Mouse (Mus musculus): ENCODE measurements around the gene Glis3. TPM values are rescaled to one million over a fixed set of nuclear protein-coding genes. Genes with fewer than 3 reads are reported as not detected.
A peak's percentile ranks its signal among the peaks of the same experiment; 100 is the strongest.

Gene Glis3
- total RNA-seq, 4 experiments from 2014 or later = 25.6 to 29.4 (median 26.0) TPM

- DNase-seq (ENCODE audit: low spot score in 2 of 2) = no peak
Observed at GRCm38 (mm10) chr19:28656882-28657281, 23.0 kb downstream of the Glis3 start.

DNA sequence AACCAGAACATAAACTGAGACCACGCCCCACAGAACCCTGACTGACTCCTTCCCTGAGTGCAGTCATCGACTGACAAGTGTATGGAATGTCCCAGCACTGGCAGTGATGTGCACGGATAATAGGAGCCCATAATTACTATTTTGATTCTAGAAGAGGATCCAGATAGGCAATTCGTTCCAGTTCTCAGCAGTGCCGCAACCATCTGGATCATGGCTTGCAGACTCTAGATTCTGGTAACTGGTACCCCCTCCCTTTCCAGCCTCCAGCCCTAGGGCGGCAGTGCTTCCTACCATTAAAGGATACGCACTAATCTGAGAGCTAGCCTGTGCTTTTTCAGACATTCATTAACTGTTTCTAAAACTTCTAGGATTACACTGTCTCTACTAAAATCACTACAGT, 24.7 kb downstream of the Glis3 start:
- no peak for DNase-seq (ENCODE audit: low spot score in 2 of 2)

GRCm38 (mm10) chr19:28650836-28651235, 29.0 kb downstream of the Glis3 start:
- DNase-seq (ENCODE audit: low spot score in 2 of 2) = no peak

DNA sequence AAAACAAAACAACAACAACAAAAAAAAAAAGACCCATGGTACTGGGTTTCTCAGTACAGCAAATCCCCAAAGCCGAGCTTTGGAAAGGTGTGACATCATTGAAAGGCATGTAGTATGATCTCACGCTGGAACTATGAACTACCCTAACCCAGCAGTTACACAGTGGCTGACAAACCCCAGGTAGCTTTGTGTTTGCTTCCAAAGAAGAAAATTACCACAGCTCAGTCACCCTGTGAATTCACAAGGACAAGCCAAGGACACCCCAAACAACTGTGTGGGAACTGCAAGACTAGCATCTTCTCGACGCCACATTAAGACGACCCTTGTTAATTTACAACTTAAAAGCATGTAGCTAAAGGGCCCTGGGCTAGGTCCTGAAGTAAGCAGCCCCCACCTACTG, 30.4 kb downstream of the Glis3 start:
- no peak for DNase-seq (ENCODE audit: low spot score in 2 of 2)

DNA sequence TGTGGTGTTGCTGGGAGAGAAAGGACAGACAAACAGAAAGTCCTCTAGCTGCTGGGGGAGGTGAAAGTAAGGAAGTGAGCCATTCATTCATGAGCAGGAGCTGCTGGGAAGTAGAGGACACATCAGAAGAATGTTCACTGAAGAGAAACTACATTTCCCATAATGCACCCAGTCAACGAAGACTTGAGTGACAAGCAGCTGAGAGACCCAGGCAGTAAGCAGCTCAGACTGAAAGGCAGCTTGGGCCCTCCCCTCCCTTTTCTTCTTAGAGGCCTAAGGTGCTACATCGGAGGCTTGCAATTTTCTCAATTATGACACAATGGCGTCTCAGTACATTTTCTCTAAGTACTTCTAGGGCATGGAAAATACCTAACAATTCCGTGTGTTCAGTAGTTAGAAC, 31.0 kb downstream of the Glis3 start:
- no peak for DNase-seq (ENCODE audit: low spot score in 2 of 2)

DNA sequence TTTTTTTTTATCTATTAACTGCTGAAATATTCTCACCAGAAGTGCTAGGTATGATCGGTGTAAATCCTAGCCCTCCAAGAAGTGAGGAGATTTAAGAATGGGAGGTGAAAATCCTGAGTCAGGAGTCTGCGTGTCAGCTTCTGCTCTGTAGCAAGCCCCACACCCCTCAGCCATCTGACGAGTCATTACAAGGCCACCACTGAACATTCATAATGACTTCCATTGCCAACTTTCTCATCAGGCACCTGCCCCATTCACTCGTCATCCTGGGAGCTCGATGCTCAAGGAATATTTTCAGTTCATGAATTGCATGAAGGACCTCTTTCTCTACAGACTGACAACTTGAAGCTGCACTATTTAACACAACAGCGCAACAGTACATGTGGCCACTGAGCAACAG, 32.5 kb downstream of the Glis3 start:
- no peak for DNase-seq (ENCODE audit: low spot score in 2 of 2)

DNA sequence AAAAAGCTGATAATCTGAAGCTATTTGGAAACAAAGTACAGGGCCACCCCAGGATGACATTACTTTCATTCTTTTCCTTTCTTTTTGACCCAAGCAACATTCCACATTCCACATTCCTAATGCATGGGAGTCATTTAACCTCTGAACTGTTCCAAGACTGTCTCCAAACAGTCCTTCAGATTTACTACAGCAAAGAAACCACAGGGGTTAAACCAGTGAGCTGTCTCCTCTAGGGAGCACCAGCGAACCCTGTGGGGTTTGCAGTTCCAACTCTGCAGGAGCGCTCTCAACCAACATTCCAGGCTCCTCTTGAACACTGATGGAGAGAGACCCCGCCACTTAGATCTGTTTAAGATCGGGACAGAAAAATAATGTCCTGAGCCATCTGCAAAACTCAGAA, 33.6 kb downstream of the Glis3 start:
- DNase-seq (ENCODE audit: low spot score in 2 of 2) = no peak

DNA sequence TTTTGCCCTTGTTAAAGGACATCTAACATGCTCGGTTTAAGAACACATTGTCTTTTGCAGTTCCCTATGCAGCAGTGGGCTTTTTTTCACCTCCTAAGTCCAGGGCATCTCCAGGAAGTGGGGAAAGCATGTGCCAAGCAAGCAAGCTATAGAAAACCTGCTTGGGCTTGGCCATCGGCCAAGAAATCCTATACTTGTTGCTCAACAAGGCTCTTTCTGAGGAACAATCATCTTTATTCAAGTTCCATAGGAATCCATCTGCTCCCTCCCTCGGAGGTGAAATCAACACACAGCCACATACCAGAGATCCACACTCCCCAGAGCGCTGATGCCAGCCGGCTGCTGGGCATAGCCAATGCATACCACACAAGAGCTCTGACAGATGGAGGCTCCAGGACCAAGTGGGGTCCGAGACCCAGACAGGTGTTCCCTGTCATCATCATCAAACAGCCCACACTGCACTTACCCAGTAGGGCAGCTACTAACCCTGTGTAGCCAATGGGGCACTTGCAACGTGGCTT, 39.0 kb downstream of the Glis3 start:
- DNase-seq (ENCODE audit: low spot score in 2 of 2) = no peak

DNA sequence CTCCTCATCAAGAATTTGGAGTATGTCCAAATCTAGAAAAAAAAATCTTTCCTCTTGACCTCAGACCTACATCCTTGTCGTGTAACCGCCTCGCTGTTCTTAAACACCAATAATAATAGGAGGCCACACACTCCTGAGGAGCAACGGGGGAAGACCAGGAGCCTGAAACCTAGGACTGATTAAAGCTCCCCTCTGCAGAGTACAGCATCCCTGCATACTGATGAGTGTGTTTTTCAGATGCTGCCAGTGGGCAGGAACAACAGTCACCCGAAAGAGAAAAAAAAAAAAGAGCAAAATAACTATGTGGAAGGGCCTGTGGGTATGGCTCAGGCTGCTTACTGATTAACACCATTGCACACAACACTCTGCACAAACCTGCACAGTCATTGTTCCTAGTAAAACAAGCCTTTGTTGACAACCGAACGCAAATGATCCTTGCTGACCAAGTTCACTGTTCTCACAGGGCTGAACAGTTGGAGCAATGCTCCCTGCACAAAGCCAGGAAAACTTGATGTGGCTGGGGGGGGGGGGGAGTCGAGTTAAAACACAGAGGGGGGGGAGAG, 43.8 kb downstream of the Glis3 start:
- no peak for DNase-seq (ENCODE audit: low spot score in 2 of 2)

DNA sequence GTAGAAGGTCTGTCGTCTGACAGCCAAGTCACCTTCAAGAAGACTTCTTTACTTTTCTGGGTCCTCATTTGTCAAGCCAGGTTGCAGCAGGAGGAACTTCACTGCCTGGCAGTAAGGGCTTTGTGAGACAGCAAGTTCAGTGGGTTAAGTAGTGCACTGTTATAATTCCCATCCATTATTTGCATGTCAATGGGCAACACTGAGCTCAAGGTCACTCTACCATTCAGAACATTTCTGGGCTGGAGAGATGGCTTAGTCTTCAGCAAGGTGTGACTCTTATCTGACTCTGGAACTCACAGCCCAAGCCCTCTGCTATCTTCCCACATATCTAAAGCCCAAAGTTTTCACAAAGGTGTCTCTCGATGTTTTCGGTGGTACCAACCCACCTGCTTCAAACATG, 44.9 kb downstream of the Glis3 start:
- no peak for DNase-seq (ENCODE audit: low spot score in 2 of 2)

GRCm38 (mm10) chr19:28628416-28628815, 51.5 kb downstream of the Glis3 start:
- peak in 1 of 2 experiments; percentile 37 for DNase-seq (ENCODE audit: low spot score in 2 of 2)

- no peak for DNase-seq (ENCODE audit: low spot score in 2 of 2)
Observed at GRCm38 (mm10) chr19:28626189-28626588, 53.7 kb downstream of the Glis3 start.

GRCm38 (mm10) chr19:28624571-28624970, 55.3 kb downstream of the Glis3 start:
- DNase-seq (ENCODE audit: low spot score in 2 of 2) = no peak

GRCm38 (mm10) chr19:28623726-28624125, 56.2 kb downstream of the Glis3 start:
- peak in 1 of 2 experiments; percentile 21 for DNase-seq (ENCODE audit: low spot score in 2 of 2)

DNA sequence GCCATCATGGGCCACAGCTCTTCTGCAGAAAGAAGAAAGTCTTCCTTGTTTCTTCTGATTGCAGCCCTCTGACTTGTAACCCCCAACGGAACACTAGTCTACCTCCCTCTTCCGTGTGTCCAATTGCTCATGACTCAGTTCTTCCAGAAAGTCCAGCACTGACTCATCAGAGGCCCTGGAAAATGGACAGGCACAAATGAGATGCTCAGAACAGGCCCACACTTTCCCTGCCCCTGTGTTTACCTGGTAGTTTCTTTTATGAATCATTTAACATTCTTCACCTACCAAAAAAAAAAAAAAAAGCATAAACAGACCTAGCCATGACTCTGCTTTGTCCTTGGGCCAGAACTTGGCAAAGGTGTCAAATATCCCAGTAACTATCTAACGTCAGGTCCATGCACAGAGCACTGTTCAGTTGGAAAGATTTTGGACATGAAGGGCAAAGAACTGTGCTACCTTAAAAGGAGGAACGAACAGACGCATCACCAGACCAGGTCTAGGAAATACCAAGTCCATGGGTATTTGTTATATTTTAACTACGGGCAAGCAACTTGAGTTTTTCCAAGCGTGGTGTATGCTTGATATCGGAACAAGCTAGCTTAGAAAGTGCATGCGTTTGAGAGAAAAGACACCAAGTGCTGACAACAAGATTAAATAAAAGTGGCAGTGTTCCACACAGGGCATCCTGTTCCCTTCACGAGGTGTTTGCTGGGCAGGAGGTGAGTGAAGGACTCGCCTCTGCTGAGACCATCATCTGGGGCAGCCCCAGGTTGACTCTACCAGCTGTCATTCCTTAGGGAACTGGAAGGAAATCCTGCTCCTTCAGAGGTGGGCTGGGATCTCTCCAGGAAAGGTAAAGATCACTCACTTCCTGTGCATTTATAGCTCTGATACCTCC, 58.0 kb downstream of the Glis3 start:
- no peak for DNase-seq (ENCODE audit: low spot score in 2 of 2)

- DNase-seq (ENCODE audit: low spot score in 2 of 2) = no peak
Observed at GRCm38 (mm10) chr19:28617736-28618135, 62.1 kb downstream of the Glis3 start.

GRCm38 (mm10) chr19:28617191-28617590, 62.7 kb downstream of the Glis3 start:
- no peak for DNase-seq (ENCODE audit: low spot score in 2 of 2)

DNA sequence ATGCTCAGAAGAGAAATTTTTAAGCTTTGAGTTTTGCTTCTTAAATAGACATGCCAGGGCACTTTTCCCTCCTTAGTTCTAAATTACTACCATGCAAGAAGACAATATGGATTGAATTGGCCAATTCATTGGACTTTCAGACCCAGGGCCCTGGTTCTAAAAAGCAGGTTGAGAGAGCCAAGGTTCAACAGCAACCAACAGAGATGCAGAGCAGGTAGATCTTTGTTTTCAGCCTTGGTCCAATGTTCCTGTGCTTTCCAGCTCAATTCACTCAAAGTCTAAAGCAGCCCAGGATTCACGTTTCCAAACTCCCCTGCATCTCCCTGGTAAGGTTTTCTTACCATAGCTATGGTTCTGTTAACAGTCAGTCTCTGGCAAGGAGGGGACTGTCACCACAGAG, 63.4 kb downstream of the Glis3 start:
- no peak for DNase-seq (ENCODE audit: low spot score in 2 of 2)

DNA sequence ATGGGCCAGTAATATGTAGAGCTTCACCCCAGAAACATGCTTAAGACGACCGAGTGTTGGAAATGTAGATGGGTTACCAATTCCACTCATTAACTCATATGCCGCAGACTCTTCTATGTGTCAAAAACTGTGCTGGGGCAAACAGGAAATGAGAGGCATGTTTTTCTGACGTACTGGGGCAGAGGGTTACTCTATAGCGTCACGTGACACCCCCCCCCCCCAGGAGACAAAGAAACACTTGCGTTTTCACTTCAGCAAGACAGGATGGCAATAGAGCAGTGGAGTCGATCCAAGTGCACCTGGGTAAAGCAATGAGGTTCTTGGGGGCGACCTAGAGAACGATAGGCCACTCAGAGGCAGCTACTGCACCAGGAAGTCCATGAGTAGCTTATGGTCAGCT, 67.6 kb downstream of the Glis3 start:
- no peak for DNase-seq (ENCODE audit: low spot score in 2 of 2)

DNA sequence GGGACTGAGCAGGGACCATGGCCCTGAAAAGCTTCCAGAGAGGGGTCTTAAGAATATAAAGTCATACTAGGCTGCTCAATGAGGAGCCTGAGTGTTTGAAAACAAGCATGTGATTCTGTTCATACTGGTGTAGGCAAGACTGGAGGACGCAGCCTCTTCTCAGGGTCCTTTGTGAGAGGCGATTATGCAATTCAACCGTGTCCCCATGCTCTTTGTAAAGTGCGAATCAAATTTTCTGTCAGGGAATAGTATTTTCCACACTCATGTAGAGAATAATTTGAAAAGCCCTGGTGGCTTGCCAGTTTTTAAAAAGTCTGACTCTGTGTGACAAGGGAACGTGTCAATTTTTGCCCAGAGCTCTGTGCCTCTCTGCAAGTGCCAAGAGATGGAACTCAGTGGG, 71.1 kb downstream of the Glis3 start:
- DNase-seq (ENCODE audit: low spot score in 2 of 2) = no peak

GRCm38 (mm10) chr19:28608277-28608676, 71.6 kb downstream of the Glis3 start:
- peak in 1 of 2 experiments; percentile 38 for DNase-seq (ENCODE audit: low spot score in 2 of 2)

DNA sequence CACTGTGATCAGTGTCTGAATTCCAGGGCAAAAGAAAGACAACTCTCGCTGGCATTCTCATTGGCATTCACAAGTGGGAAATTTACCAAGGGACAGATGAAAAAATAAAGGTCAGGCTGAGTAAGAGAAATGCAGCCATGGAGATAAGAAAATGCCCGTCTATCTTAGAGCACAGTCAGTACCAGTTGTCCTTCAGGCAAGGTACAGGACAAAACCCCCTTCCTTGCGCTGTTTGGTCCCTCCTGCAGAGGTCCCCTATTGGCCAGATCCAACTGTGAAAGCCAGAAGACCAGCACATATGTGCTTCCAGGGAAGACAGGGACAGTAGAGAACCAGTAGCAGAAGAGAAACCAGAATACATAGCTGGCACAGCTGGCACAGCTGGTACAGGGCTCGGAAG, 79.0 kb downstream of the Glis3 start:
- no peak for DNase-seq (ENCODE audit: low spot score in 2 of 2)

DNA sequence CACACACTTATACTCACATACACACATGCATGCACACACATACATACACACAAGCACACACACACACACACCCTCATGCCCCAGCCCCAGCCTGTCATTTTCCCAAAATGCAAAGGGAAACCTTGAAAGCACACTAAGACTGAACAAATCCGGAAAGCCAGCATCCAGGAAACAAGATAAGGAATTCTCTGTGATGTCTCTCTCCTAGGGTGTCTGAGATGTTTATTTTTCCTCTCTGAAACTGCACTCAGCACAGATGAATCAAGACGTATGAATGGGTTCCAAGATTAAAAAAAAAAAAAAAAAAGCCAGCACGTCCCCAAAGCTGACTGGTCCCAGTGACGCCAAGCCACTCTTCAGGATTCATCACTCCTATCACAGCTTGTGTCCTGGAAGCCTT, 85.7 kb downstream of the Glis3 start:
- DNase-seq (ENCODE audit: low spot score in 2 of 2) = no peak
